Mouse (Mus musculus) heart, adult 2 months (tissue): ENCODE data around the gene Strip2. TPM values are rescaled to one million over a fixed set of nuclear protein-coding genes. Genes with fewer than 3 reads are reported as not detected.

ENCODE experiments used
- DNase-seq, 2 experiments: peaks; one replicate each; pipeline ENCODE4 v3.0.0; 2021
- H3K27ac ChIP-seq: fragments of 200-600 bp; 2 replicates; pipeline ENCODE4 v1.8.1; 2022
- H3K27me3 ChIP-seq: fragments of 200-500 bp; 2 replicates; pipeline ENCODE4 v1.6.1; 2012; ENCODE audit warnings: mild to moderate bottlenecking, low read length, inconsistent platforms, mixed read lengths; ENCODE audit not compliant: control insufficient read depth, insufficient read depth
- H3K36me3 ChIP-seq: fragments of 200-500 bp; 2 replicates; pipeline ENCODE4 v1.6.1; 2012; ENCODE audit warnings: low read length, inconsistent platforms; ENCODE audit not compliant: control insufficient read depth, insufficient read depth
- H3K4me1 ChIP-seq: fragments of 200-500 bp; 2 replicates; pipeline ENCODE4 v1.6.1; 2011; ENCODE audit warnings: low read length; ENCODE audit not compliant: control insufficient read depth, insufficient read depth
- H3K4me3 ChIP-seq: fragments of 200-600 bp; 2 replicates; pipeline ENCODE4 v1.8.1; 2022
- H3K79me2 ChIP-seq: fragments of 200-500 bp; replicated peaks from 2 replicates; pipeline ENCODE4 v1.6.1; 2012; ENCODE audit warnings: mild to moderate bottlenecking, inconsistent platforms, low read length, moderate library complexity, mixed read lengths; ENCODE audit not compliant: control insufficient read depth, insufficient read depth
- H3K9ac ChIP-seq: fragments of 200-500 bp; 2 replicates; pipeline ENCODE4 v1.6.1; 2012; ENCODE audit warnings: low read depth, mild to moderate bottlenecking, control low read depth, inconsistent platforms, low read length, mixed read lengths
- CTCF ChIP-seq: fragments of 200-600 bp; IDR thresholded peaks from 2 replicates; pipeline ENCODE4 v1.8.1; 2022; ENCODE audit warnings: antibody characterized with exemption, mild to moderate bottlenecking, moderate library complexity
- EP300 ChIP-seq: fragments of 200-500 bp; IDR thresholded peaks from 2 replicates; pipeline ENCODE4 v1.6.1; 2011; ENCODE audit warnings: low read depth, low read length, control low read depth; ENCODE audit not compliant: insufficient read depth
- POLR2A ChIP-seq: fragments of 200-500 bp; IDR thresholded peaks from 2 replicates; pipeline ENCODE4 v1.6.1; 2011; ENCODE audit warnings: mild to moderate bottlenecking, low read depth, low read length, control low read depth; ENCODE audit not compliant: insufficient read depth
- WGBS: fragments of 180-500 bp; shearing (Covaris S2); methylation state at CpG from one replicate; pipeline ENCODE4 v1.1.7; 2018; 5-methylcytosine and 5-hydroxymethylcytosine counted together
- intact Hi-C: fragments of 180-260 bp; cut with DNase I; formaldehyde crosslinking; loops from one replicate; pipeline ENCODE4 v1.15.1; 2025
- long read RNA-seq: library from polyadenylated mRNA; stranded (forward); transcript quantifications from one replicate; pipeline ENCODE4 v2.0.0, GENCODE M21; 2021
- polyA plus RNA-seq: library from polyadenylated mRNA; depleted of rRNA; stranded (reverse); fragments of >200 nt; gene quantifications from 2 replicates; pipeline ENCODE4 v1.2.3, GENCODE M21; 2012; rRNA removed
- total RNA-seq, 2 experiments: library from RNA; stranded (reverse); gene quantifications; 2 replicates each; pipeline ENCODE4 v1.2.3; 2021

Gene Strip2
- total RNA-seq (10 to 100 TPM; 46.9 to 49.8 TPM), polyA plus RNA-seq (24.2 and 42.5 TPM in 2 replicates)
- long read RNA-seq, full-length matches to known transcripts, result 4 of 14 reads
- long read RNA-seq, partial matches to known transcripts, result 8 of 14 reads
- long read RNA-seq, other reads (novel, unspliced or antisense), result 2 of 14 reads

GRCm38 (mm10) chr6:29916530-29917382 lies at the start of gene Strip2:
Strip2 (plus strand) TSS chr6:29917012.
- under 1% methylated on average over 67 of the region's 67 CpGs for WGBS
- intact Hi-C loops, result loop anchor here (5.0 kb wide), 1 partner anchor 131 kb away; the partner anchor contains the start of gene Nrf1
- Histone ChIP-seq H3K36me3 (peaks cover 10% of the 10 kb centered on the region), H3K27me3 (no peaks in the 10 kb centered on the region), H3K4me3 (peak within 1 kb of the TSS; percentile 80), H3K4me1 (0 out of 2 replicates have a peak, but pooled peaks cover 3% of the 10 kb centered on the region), H3K9ac (peak within 1 kb of the TSS; percentile 96), H3K79me2 (no peaks in the 10 kb centered on the region), H3K27ac (peak within 1 kb of the TSS; percentile 80)
- TF ChIP-seq CTCF, result no peak
- no peak for TF ChIP-seq EP300
- peak; percentile 66; the same call in 1 of the 2 replicates for TF ChIP-seq POLR2A
- DNase-seq, result peak; percentile 93 to 94

- no peaks in the 10 kb centered on the region for H3K79me2 ChIP-seq
- H3K9ac ChIP-seq, result no peak overlapping the region
- no peaks in the 10 kb centered on the region for H3K27me3 ChIP-seq
- H3K27ac ChIP-seq, result no peak overlapping the region
- H3K36me3 ChIP-seq, result peaks cover 2% of the 10 kb centered on the region
- H3K4me1 ChIP-seq, result no peaks in the 10 kb centered on the region; the same call in 1 of the 2 replicates
- 81% methylated on average over 2 of the region's 2 CpGs for WGBS
- intact Hi-C loops, result no loop called here
- TF ChIP-seq POLR2A, result no peak
- no peak for TF ChIP-seq CTCF
- no peak for TF ChIP-seq EP300
- no peak for DNase-seq
- H3K4me3 ChIP-seq, result no peak overlapping the region
These were observed 48.4 kb upstream of the Strip2 start for GRCm38 (mm10) chr6:29868341-29868895.

GRCm38 (mm10) chr6:29873654-29874053 lies 43.2 kb upstream of the Strip2 start:
- WGBS, result 54% methylated on average over 2 of the region's 2 CpGs

GRCm38 (mm10) chr6:29875576-29875975 lies 41.2 kb upstream of the Strip2 start:
- WGBS, result 55% methylated on average over 5 of the region's 5 CpGs
- Histone ChIP-seq H3K4me1 (peaks cover 2% of the 10 kb centered on the region; the same call in 1 of the 2 replicates), H3K27ac (peak overlapping the region; percentile 34), H3K79me2 (no peaks in the 10 kb centered on the region), H3K9ac (no peak overlapping the region), H3K36me3 (peaks cover 11% of the 10 kb centered on the region), H3K4me3 (no peak overlapping the region), H3K27me3 (no peaks in the 10 kb centered on the region)
- intact Hi-C loops, result no loop called here
- TF ChIP-seq CTCF (no peak), EP300 (no peak), POLR2A (no peak)
- peak; percentile 42 to 56 for DNase-seq

More at GRCm38 (mm10) chr6:29873654-29874053, 43.2 kb upstream of the Strip2 start:
- no peak for DNase-seq
- Histone ChIP-seq H3K36me3 (peaks cover 11% of the 10 kb centered on the region), H3K9ac (no peak overlapping the region), H3K4me1 (peaks cover 2% of the 10 kb centered on the region; the same call in 1 of the 2 replicates), H3K4me3 (no peak overlapping the region), H3K27ac (peak overlapping the region; percentile 48), H3K79me2 (no peaks in the 10 kb centered on the region), H3K27me3 (no peaks in the 10 kb centered on the region)
- no peak for TF ChIP-seq CTCF
- no peak for TF ChIP-seq EP300
- no peak for TF ChIP-seq POLR2A
- intact Hi-C loops, result no loop called here

GRCm38 (mm10) chr6:29876782-29877181 lies 40.0 kb upstream of the Strip2 start:
- peaks cover 2% of the 10 kb centered on the region; the same call in 1 of the 2 replicates for H3K4me1 ChIP-seq
- no peak for DNase-seq
- 85% methylated on average over 4 of the region's 4 CpGs for WGBS
- H3K4me3 ChIP-seq, result no peak overlapping the region
- TF ChIP-seq CTCF (no peak), POLR2A (no peak), EP300 (no peak)
- no peak overlapping the region for H3K9ac ChIP-seq
- no peaks in the 10 kb centered on the region for H3K79me2 ChIP-seq
- peaks cover 11% of the 10 kb centered on the region for H3K36me3 ChIP-seq
- no peaks in the 10 kb centered on the region for H3K27me3 ChIP-seq
- no peak overlapping the region for H3K27ac ChIP-seq
- intact Hi-C loops, result no loop called here

GRCm38 (mm10) chr6:29879579-29879978 lies 37.2 kb upstream of the Strip2 start:
- no peaks in the 10 kb centered on the region for H3K79me2 ChIP-seq
- no peaks in the 10 kb centered on the region; the same call in 1 of the 2 replicates for H3K4me1 ChIP-seq
- peaks cover 9% of the 10 kb centered on the region for H3K36me3 ChIP-seq
- intact Hi-C loops, result no loop called here
- H3K27me3 ChIP-seq, result no peaks in the 10 kb centered on the region
- H3K9ac ChIP-seq, result no peak overlapping the region
- TF ChIP-seq POLR2A (no peak), CTCF (no peak), EP300 (no peak)
- no peak overlapping the region for H3K4me3 ChIP-seq
- no peak overlapping the region for H3K27ac ChIP-seq
- no peak for DNase-seq
